Mouse (Mus musculus) hindbrain, embryonic 13.5 days (tissue): ENCODE data around the gene Rbp2. TPM values are rescaled to one million over a fixed set of nuclear protein-coding genes. Genes with fewer than 3 reads are reported as not detected.

ENCODE experiments used
- ATAC-seq: fragments of 200-750 bp; cut with Nextera tagmentation; 2 replicates; pipeline ENCODE4 v1.8.0; 2017; ENCODE audit warnings: moderate TSS enrichment; ENCODE audit not compliant: low FRiP score
- H3K27ac ChIP-seq: fragments of 300-500 bp; sonication (generic); 2 replicates; pipeline ENCODE4 v1.5.1; 2015; ENCODE audit warnings: inconsistent platforms, mild to moderate bottlenecking, moderate library complexity
- H3K27me3 ChIP-seq: fragments of 300-500 bp; sonication (generic); 2 replicates; pipeline ENCODE4 v1.6.1; 2015; ENCODE audit warnings: mild to moderate bottlenecking, inconsistent platforms
- H3K36me3 ChIP-seq: fragments of 300-500 bp; sonication (generic); 2 replicates; pipeline ENCODE4 v1.6.1; 2015; ENCODE audit warnings: mild to moderate bottlenecking, inconsistent platforms
- H3K4me1 ChIP-seq: fragments of 300-500 bp; sonication (generic); replicated peaks from 2 replicates; pipeline ENCODE4 v1.6.1; 2015; ENCODE audit warnings: inconsistent platforms
- H3K4me2 ChIP-seq: fragments of 300-500 bp; sonication (generic); 2 replicates; pipeline ENCODE4 v1.6.1; 2015; ENCODE audit warnings: inconsistent platforms, mild to moderate bottlenecking, moderate library complexity
- H3K4me3 ChIP-seq: fragments of 300-500 bp; sonication (generic); 2 replicates; pipeline ENCODE4 v1.5.1; 2015; ENCODE audit warnings: mild to moderate bottlenecking, inconsistent platforms
- H3K9ac ChIP-seq: fragments of 300-500 bp; sonication (generic); 2 replicates; pipeline ENCODE4 v1.6.1; 2015; ENCODE audit warnings: mild to moderate bottlenecking, inconsistent platforms
- H3K9me3 ChIP-seq: fragments of 300-500 bp; sonication (generic); 2 replicates; pipeline ENCODE4 v1.6.1; 2016; ENCODE audit warnings: inconsistent platforms
- WGBS: fragments of 180-500 bp; shearing (Covaris S2); methylation state at CpG from one replicate; pipeline ENCODE4 v1.1.7; 2015; 5-methylcytosine and 5-hydroxymethylcytosine counted together
- polyA plus RNA-seq: library from polyadenylated mRNA; unstranded; fragments of >200 nt; fragmentation: Nextera tagmentation; extraction: Ambion mirVana; gene quantifications from 2 replicates; pipeline ENCODE4 v1.2.1, GENCODE M21; 2015

Gene Rbp2
- polyA plus RNA-seq, 1 experiment from 2014 or later: 1.2 TPM

GRCm38 (mm10) chr9:98527226-98527625 lies 41.3 kb downstream of the Rbp2 start:
- Histone ChIP-seq H3K27ac (no peak overlapping the region), H3K4me2 (no peak overlapping the region), H3K36me3 (no peaks in the 10 kb centered on the region), H3K9me3 (no peaks in the 10 kb centered on the region), H3K4me3 (no peak overlapping the region), H3K4me1 (peaks cover 25% of the 10 kb centered on the region), H3K9ac (no peak overlapping the region), H3K27me3 (peaks cover 11% of the 10 kb centered on the region; the same call in 1 of the 2 replicates)
- no peak for ATAC-seq
- WGBS: 91% methylated on average over 7 of the region's 7 CpGs

DNA sequence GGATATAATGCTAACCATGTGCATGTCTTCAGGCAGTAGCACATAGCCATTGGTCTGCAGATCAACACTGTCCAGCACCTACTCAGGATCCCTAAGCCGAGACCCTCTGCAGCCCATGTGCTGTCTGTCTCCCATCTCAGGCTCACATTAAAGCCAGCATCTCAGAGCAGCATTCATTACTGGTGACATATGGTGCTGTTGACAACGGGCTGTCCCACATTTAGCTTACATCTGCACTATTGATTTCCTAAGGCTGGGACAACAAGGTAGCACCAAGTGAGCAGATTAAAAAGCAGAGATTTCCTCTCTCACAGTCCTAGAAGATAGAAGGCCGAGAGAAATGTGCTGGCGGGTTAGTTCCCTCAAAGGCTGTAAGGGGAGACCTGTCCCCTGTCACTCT lies 43.9 kb downstream of the Rbp2 start:
- no peak overlapping the region for H3K9ac ChIP-seq
- no peaks in the 10 kb centered on the region for H3K36me3 ChIP-seq
- H3K27ac ChIP-seq: no peak overlapping the region
- no peaks in the 10 kb centered on the region for H3K9me3 ChIP-seq
- 73% methylated on average over 4 of the region's 4 CpGs for WGBS
- H3K4me2 ChIP-seq: no peak overlapping the region
- H3K4me1 ChIP-seq: peaks cover 11% of the 10 kb centered on the region
- peaks cover 8% of the 10 kb centered on the region; the same call in 1 of the 2 replicates for H3K27me3 ChIP-seq
- H3K4me3 ChIP-seq: no peak overlapping the region
- ATAC-seq: no peak

DNA sequence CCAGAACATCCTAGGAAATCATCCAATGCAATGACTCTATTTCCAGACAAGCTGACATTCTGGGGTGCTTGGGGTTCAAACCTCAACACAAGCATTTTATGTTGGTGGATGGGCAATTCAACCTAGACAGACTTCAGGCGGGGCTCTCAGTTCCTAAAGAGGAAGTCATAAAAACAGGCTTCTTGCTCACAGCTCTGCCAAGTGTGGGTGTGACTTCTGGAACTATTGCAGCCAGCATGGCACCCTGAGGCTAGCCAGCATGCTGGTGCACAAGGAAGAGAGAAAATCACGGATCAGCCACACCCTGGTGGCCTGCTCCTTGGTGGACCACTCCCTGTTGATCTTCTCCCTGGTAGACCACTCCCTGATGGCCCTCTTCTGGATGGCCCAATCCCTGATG lies 45.1 kb downstream of the Rbp2 start:
- H3K4me3 ChIP-seq: no peak overlapping the region
- ATAC-seq: no peak
- no peak overlapping the region for H3K27ac ChIP-seq
- H3K36me3 ChIP-seq: no peaks in the 10 kb centered on the region
- H3K9ac ChIP-seq: no peak overlapping the region
- H3K4me2 ChIP-seq: no peak overlapping the region
- H3K27me3 ChIP-seq: peaks cover 8% of the 10 kb centered on the region; the same call in 1 of the 2 replicates
- no peaks in the 10 kb centered on the region for H3K9me3 ChIP-seq
- WGBS: 61% methylated on average over 2 of the region's 2 CpGs
- H3K4me1 ChIP-seq: no peaks in the 10 kb centered on the region

GRCm38 (mm10) chr9:98534675-98535280 lies 48.9 kb downstream of the Rbp2 start:
- no peak for ATAC-seq
- no peak overlapping the region for H3K4me3 ChIP-seq
- H3K27ac ChIP-seq: no peak overlapping the region
- H3K4me2 ChIP-seq: no peak overlapping the region
- H3K9me3 ChIP-seq: no peaks in the 10 kb centered on the region
- no peaks in the 10 kb centered on the region for H3K36me3 ChIP-seq
- H3K4me1 ChIP-seq: peaks cover 7% of the 10 kb centered on the region; the same call in 1 of the 2 replicates
- H3K27me3 ChIP-seq: peaks cover 5% of the 10 kb centered on the region; the same call in 1 of the 2 replicates
- no peak overlapping the region for H3K9ac ChIP-seq
- 92% methylated on average over 4 of the region's 4 CpGs for WGBS

DNA sequence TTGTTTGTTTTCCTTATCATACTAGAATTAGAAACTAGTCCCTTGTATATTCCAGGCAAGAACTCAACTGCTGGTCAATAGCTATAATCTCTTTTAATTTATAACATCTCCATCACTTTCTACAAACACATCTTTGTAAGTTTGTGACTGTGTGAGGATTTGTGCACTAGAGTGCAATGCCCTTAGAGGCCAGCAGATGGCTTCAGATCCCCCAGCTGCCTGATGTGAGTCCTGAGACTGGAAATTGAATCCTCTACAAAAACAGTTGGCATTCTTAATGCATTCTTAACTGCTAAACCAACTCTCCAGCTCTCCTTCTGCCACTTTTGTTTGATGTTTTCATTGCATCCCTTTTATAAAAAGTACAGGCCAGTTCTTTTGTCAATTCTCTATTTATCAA lies 49.8 kb downstream of the Rbp2 start:
- Histone ChIP-seq H3K27ac (no peak overlapping the region), H3K9ac (no peak overlapping the region), H3K4me1 (peaks cover 7% of the 10 kb centered on the region; the same call in 1 of the 2 replicates), H3K4me3 (no peak overlapping the region), H3K9me3 (no peaks in the 10 kb centered on the region), H3K27me3 (peaks cover 13% of the 10 kb centered on the region; the same call in 1 of the 2 replicates), H3K36me3 (no peaks in the 10 kb centered on the region), H3K4me2 (no peak overlapping the region)
- ATAC-seq: no peak

DNA sequence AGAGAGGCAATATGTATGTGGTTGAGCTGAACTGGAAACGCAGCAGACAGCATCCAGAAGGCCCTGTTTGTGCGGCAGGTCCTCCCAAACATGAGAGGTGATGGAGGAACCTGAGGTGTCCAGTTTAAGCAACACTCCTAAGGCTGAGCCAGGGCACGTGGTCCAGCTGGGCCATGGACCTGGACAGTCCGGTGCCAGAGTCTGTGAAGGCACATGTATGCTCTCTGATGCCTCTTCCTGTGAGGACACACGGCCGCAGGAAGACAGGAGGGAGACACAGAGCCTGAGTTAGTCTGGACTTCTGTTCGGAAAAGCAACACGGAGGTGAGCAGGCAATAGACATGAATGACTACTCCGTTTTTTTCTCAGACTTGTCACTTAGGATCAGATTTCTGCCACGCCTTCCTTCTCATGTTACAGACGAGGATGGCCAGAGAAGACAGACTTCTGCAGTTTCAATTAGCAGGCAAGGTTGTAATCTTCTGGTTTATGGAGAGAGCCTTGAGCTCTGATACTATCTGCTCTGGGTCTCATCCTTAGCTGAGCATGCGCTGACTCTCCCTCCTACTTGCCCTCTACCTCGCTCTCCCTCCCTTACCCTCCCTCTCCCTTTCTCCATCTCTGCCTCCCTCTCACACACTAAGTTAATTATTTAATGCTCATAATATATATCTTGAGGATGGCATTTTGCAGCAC lies 52.2 kb downstream of the Rbp2 start:
- ATAC-seq: peak; percentile 73
- Histone ChIP-seq H3K36me3 (no peaks in the 10 kb centered on the region), H3K27me3 (peaks cover 14% of the 10 kb centered on the region; the same call in 1 of the 2 replicates), H3K4me2 (peak overlapping the region; percentile 34), H3K9me3 (no peaks in the 10 kb centered on the region), H3K4me1 (peaks cover 7% of the 10 kb centered on the region; the same call in 1 of the 2 replicates), H3K4me3 (no peak overlapping the region), H3K9ac (no peak overlapping the region), H3K27ac (no peak overlapping the region)
- 53% methylated on average over 13 of the region's 13 CpGs for WGBS

GRCm38 (mm10) chr9:98538713-98539360 lies 52.9 kb downstream of the Rbp2 start:
- peak; percentile 85 for ATAC-seq
- Histone ChIP-seq H3K27ac (no peak overlapping the region), H3K9me3 (no peaks in the 10 kb centered on the region), H3K36me3 (no peaks in the 10 kb centered on the region), H3K4me1 (peaks cover 7% of the 10 kb centered on the region; the same call in 1 of the 2 replicates), H3K9ac (no peak overlapping the region), H3K4me3 (no peak overlapping the region), H3K4me2 (peak overlapping the region; percentile 34), H3K27me3 (peaks cover 14% of the 10 kb centered on the region; the same call in 1 of the 2 replicates)
- 4% methylated on average over 13 of the region's 13 CpGs for WGBS

GRCm38 (mm10) chr9:98544042-98544441 lies 58.1 kb downstream of the Rbp2 start:
- no peak overlapping the region for H3K27ac ChIP-seq
- no peak for ATAC-seq
- no peak overlapping the region for H3K4me2 ChIP-seq
- WGBS: 90% methylated on average over 3 of the region's 3 CpGs
- H3K9ac ChIP-seq: no peak overlapping the region
- H3K36me3 ChIP-seq: no peaks in the 10 kb centered on the region
- no peaks in the 10 kb centered on the region for H3K4me1 ChIP-seq
- H3K4me3 ChIP-seq: no peak overlapping the region
- H3K27me3 ChIP-seq: peaks cover 14% of the 10 kb centered on the region; the same call in 1 of the 2 replicates
- H3K9me3 ChIP-seq: no peaks in the 10 kb centered on the region

Other genes with a start within 250 kb of the Rbp2 start
- gene Nmnat3, start 198.7 kb upstream of the Rbp2 start, polyA plus RNA-seq: 1.4 and 1.7 TPM in 2 replicates
- gene Rbp1, start 63.2 kb upstream of the Rbp2 start, polyA plus RNA-seq: 66.7 and 67.4 TPM in 2 replicates
- gene Copb2, start 77.6 kb downstream of the Rbp2 start, polyA plus RNA-seq: 134 and 140 TPM in 2 replicates
- 54.5 and 57.7 TPM in 2 replicates for gene Mrps22, start 115.5 kb downstream of the Rbp2 start, polyA plus RNA-seq